Mouse (Mus musculus): ENCODE results near the gene Lrrc15.

Lrrc15 gene

DNA sequence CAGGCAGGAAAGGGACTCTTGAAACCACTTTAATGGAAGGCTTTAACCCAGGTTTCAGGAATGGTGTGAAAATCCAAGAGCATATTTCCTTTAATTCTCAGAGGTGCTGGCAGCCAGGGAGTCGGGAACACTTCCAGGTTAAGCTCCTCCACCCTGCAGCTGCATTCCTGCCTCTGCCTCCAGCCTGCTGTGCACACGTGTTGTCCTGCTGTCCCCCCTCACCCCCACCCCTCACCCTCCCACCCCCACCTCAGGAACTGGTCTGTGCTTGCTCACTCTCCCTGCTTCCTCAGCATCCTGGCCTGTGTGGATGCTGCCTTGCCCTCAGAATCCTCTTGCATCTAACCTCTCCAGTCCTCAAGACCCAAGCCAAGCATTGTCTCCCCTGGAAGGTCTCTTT lies 41.4 kb downstream of the Lrrc15 start:
- in situ Hi-C loops (cut with MboI, MseI), result no loop called here

- in situ Hi-C loops (cut with MboI, MseI), result no loop called here
Observed at GRCm38 (mm10) chr16:30238791-30239190, 44.3 kb downstream of the Lrrc15 start.

DNA sequence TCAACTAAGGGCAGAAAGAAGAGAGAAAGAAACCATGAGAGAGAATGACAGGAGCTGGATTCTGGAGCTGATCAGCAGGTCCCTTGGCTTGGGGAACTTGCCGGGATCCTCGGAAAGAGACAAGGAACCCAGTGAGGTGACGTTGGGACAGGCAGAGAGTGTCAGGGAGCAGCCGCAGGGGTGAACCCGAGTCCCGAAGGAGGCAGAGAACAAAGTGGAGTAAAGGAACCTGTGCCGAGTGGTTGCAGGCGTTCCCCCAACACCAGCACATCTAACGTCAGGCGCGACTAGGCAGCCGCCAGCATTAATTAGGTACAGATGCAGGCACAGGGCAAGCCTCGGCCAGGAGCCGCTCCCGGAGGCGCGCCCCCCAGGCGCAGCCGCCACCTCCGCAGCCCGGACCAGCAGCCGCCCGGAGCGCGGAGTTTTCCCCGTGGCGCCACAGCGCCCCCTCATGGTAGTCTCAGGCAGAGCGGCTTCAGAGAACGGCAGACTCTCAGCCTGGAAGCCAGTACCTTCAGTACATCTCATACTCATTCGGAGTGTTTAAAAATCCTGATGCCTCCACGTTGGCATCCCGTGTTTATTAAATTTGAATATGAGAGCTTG lies 46.9 kb downstream of the Lrrc15 start:
- in situ Hi-C loops (cut with MboI, MseI), result no loop called here

DNA sequence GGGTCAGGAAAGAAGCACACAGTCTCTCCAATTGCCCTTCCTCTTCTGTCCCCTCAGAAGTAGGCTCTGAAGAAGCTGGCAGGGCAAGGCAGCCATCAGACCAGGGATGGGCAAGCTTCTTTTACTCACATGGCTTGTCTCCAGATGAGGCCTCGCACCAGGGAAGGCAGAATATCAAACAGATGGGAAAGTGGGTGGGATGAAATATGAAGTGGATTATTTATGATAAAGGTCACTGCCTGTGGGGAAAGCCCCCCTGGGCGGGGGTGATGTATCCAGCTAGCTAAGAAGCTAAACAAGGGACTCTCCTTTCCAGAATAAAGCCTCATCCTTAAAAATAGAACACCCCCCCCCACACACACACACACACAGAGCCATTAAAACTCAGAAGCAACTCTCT lies 47.5 kb downstream of the Lrrc15 start:
- in situ Hi-C loops (cut with MboI, MseI), result no loop called here

GRCm38 (mm10) chr16:30234636-30235546 lies 48.2 kb downstream of the Lrrc15 start:
- in situ Hi-C loops (cut with MboI, MseI), result no loop called here

DNA sequence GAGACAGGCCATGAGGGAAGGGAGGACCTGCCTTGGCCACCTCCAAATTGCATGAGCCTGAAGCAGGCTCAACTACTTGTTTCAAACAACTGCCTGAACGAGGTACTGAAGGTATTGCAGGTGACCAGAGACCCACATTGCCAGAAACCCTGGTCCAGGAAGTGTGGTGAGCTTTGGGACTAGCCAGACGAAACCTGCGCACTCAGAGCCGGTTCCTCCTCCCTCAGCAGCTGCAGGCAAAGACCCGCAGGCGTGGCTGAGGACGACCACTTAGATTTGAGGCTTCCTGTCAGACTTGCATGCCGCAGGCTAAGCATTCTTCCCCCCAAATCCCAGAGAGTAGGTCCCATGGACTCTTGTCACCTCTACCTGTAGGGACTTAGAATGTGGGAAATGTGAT lies 49.0 kb downstream of the Lrrc15 start:
- in situ Hi-C loops (cut with MboI, MseI), result no loop called here

GRCm38 (mm10) chr16:30231882-30232604 lies 51.0 kb downstream of the Lrrc15 start:
- in situ Hi-C loops (cut with MboI, MseI), result no loop called here

DNA sequence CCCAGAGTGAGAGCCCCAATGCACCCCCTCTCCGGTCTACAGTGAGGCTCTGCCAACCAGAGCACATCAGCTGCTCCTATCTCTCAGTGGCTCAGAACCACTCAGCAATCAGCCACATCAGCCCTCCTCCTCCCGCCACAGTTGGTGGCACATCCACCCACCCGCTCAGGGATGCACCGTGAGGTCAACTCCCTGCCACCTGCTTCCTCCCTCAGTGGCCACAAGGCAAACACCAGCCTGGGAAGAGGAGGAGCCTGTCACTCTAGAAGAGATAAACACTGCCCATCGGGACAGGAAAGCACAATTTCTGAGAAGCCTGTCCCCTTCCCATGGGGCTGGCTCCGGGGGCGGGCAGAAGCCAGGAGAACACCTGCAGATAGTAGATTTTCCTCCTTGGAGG lies 55.7 kb downstream of the Lrrc15 start:
- in situ Hi-C loops (cut with MboI, MseI), result no loop called here

DNA sequence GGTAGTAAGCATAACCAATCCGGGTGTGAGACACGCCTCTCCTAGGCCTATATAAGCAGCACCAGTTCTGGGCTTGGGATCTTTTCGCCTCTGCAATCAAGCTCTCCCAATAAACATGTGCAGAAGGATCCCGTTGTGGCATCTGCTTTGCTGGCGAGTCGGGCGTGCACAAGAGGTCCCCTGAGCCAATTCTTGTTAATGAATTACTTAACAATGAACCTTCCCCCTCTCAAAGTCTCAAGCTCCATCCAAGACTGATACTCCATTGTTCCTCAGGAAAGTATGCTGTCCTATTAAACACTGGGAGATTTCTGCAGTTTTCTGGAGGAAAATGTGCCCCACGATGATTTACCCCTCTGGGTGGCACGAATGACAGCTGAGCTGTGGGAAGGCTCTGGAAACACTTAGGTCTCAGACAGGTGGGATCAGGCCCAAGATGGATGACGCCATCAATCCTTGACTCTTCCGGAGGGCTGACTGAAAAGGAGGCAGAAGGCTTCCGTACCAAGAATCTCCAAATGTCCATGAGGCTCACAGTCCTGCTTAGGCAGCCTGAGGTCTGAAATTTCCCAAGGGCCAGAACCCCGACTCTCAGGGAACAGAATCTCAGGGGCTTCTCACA lies 61.8 kb downstream of the Lrrc15 start:
- in situ Hi-C loops (cut with MboI, MseI), result no loop called here
